Mouse (Mus musculus) myocyte (in vitro differentiated cells): ENCODE data around the gene Asb2. TPM values are rescaled to one million over a fixed set of nuclear protein-coding genes. Genes with fewer than 3 reads are reported as not detected.

Experiments
- H3K27me3 ChIP-seq: one replicate; pipeline ENCODE4 v1.6.1; 2011; ENCODE audit not compliant: control insufficient read depth, insufficient read depth, insufficient read length
- H3K36me3 ChIP-seq: one replicate; pipeline ENCODE4 v1.6.1; 2011; ENCODE audit not compliant: control insufficient read depth, insufficient read depth
- H3K4me2 ChIP-seq: one replicate; pipeline ENCODE4 v1.6.1; 2011; ENCODE audit warnings: low read depth, control low read depth
- H3K4me3 ChIP-seq: one replicate; pipeline ENCODE4 v1.5.1; 2011; ENCODE audit warnings: mild to moderate bottlenecking, control low read depth, moderate library complexity
- H3K79me2 ChIP-seq: one replicate; pipeline ENCODE4 v1.6.1; 2011; ENCODE audit not compliant: control insufficient read depth, insufficient read depth
- H3ac ChIP-seq: one replicate; pipeline ENCODE4 v1.6.1; 2011; ENCODE audit not compliant: control insufficient read depth, insufficient read length
- CEBPB ChIP-seq: IDR thresholded peaks from 2 replicates; pipeline ENCODE4 v1.6.1; 2011; ENCODE audit warnings: mild to moderate bottlenecking, moderate library complexity; ENCODE audit not compliant: poor library complexity, insufficient read depth, severe bottlenecking
- E2F4 ChIP-seq: IDR thresholded peaks from one replicate; pipeline ENCODE4 v1.6.1; 2011; ENCODE audit warnings: mild to moderate bottlenecking, control low read depth, moderate library complexity; ENCODE audit not compliant: insufficient read depth
- MAX ChIP-seq: IDR thresholded peaks from one replicate; pipeline ENCODE4 v1.6.1; 2011; ENCODE audit warnings: low read depth, mild to moderate bottlenecking, control low read depth
- MYOD1 ChIP-seq, 3 experiments: IDR thresholded peaks; one replicate each; pipeline ENCODE4 v1.6.1; 2011; ENCODE audit warnings: control low read depth in 2 of 3, low read depth in 2 of 3, mild to moderate bottlenecking in 2 of 3, moderate library complexity in 1 of 3; ENCODE audit not compliant: insufficient read length in 2 of 3, control insufficient read depth in 1 of 3
- MYOG ChIP-seq, 3 experiments: IDR thresholded peaks; one replicate each; pipeline ENCODE4 v1.6.1; 2011; ENCODE audit warnings: control low read depth in 2 of 3, low read depth in 2 of 3, mild to moderate bottlenecking in 2 of 3; ENCODE audit not compliant: insufficient read length in 2 of 3, control insufficient read depth in 1 of 3, insufficient read depth in 1 of 3
- POLR2A ChIP-seq: IDR thresholded peaks from one replicate; pipeline ENCODE4 v1.6.1; 2011; ENCODE audit warnings: low read depth, mild to moderate bottlenecking, control low read depth, moderate library complexity; ENCODE audit not compliant: insufficient read length
- POLR2AphosphoS2 ChIP-seq: IDR thresholded peaks from one replicate; pipeline ENCODE4 v1.6.1; 2011; ENCODE audit warnings: low read depth, control low read depth; ENCODE audit not compliant: insufficient read length
- REST ChIP-seq: IDR thresholded peaks from one replicate; pipeline ENCODE4 v1.6.1; 2011; ENCODE audit warnings: mild to moderate bottlenecking, control low read depth, moderate library complexity; ENCODE audit not compliant: insufficient read depth, insufficient read length
- SRF ChIP-seq: IDR thresholded peaks from one replicate; pipeline ENCODE4 v1.6.1; 2011; ENCODE audit warnings: low read depth; ENCODE audit not compliant: control insufficient read depth, insufficient read length
- TCF12 ChIP-seq: IDR thresholded peaks from one replicate; pipeline ENCODE4 v1.6.1; 2011; ENCODE audit warnings: mild to moderate bottlenecking, control low read depth; ENCODE audit not compliant: poor library complexity, insufficient read depth, severe bottlenecking
- TCF3 ChIP-seq: IDR thresholded peaks from one replicate; pipeline ENCODE4 v1.6.1; 2011; ENCODE audit warnings: low read depth, control low read depth; ENCODE audit not compliant: insufficient read length
- USF1 ChIP-seq: IDR thresholded peaks from one replicate; pipeline ENCODE4 v1.6.1; 2011; ENCODE audit warnings: low read depth, mild to moderate bottlenecking, control low read depth, moderate library complexity
- polyA plus RNA-seq: library from polyadenylated mRNA; unstranded; fragments of >200 nt; fragmentation: generic; extraction: Trizol; gene quantifications from one replicate; pipeline ENCODE4 v1.2.1, GENCODE M21; 2012; ENCODE audit warnings: missing spikeins

Asb2 gene
- polyA plus RNA-seq, 1 experiment = 27.8 TPM

DNA sequence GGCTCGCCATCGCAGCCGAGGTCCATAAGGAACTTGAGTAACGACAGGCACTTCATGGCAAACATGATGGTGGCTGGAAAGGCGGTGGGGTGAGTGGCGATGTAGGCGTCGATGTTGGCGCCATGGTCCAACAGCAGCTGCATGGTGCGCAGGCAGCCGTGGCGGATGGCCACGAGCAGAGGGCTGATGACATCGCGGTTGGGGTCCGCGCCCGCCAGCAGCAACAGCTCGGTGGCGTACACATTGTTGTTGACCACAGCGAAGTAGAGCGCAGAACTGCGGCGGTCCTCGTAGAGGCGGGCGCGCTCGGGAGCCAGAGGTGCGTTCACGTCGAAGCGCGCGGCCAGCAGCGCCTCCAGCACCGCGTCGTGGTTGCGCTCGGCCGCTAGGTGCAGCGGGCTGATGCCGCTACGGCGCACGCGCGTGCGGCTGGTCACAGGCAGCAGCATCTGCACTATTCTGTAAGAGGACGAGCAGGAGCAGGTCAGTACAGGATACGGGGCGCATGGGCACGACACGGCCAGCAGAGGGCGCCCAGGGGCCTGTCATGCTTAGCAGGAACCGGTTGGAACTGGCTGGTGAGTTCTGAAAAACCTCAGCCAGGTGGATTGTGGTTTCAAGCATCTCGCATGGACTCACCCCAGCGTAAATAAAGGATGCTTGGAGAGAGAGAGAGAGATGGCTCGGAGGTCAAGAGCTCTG lies 30.5 kb downstream of the Asb2 start:
- no peaks in the 10 kb centered on the region for H3K36me3 ChIP-seq
- H3K4me2 ChIP-seq = no peak overlapping the region
- H3K79me2 ChIP-seq = no peaks in the 10 kb centered on the region
- H3K27me3 ChIP-seq = no peaks in the 10 kb centered on the region
- H3K4me3 ChIP-seq = no peak overlapping the region
- TF ChIP-seq E2F4 = no peak
- TF ChIP-seq MYOD1 (IDR thresholded peaks at IDR 0.05; ENCODE audit: control insufficient read depth in 1 of 3, insufficient read length in 2 of 3, low read depth in 2 of 3) = peak in 1 of 3 experiments; percentile 2
- no peak for TF ChIP-seq MAX
- no peak for TF ChIP-seq MYOG (IDR thresholded peaks at IDR 0.05; ENCODE audit: control insufficient read depth in 1 of 3, insufficient read depth in 1 of 3, insufficient read length in 2 of 3, low read depth in 2 of 3)
- TF ChIP-seq REST = no peak
- TF ChIP-seq TCF3 = no peak
- TF ChIP-seq TCF12 = no peak
- TF ChIP-seq POLR2A = no peak
- no peak overlapping the region for H3ac ChIP-seq

GRCm38 (mm10) chr12:103322801-103323200 lies 33.0 kb downstream of the Asb2 start:
- Histone ChIP-seq H3K36me3 (no peaks in the 10 kb centered on the region), H3ac (no peak overlapping the region), H3K4me2 (no peak overlapping the region), H3K79me2 (no peaks in the 10 kb centered on the region), H3K27me3 (peaks cover 1% of the 10 kb centered on the region), H3K4me3 (no peak overlapping the region)
- TF ChIP-seq MYOD1 (IDR thresholded peaks at IDR 0.05; ENCODE audit: control insufficient read depth in 1 of 3, insufficient read length in 2 of 3, low read depth in 2 of 3) (no peak), POLR2AphosphoS2 (no peak), CEBPB (no peak), REST (no peak), E2F4 (no peak), SRF (no peak), TCF12 (no peak), POLR2A (no peak), MAX (no peak), MYOG (IDR thresholded peaks at IDR 0.05; ENCODE audit: control insufficient read depth in 1 of 3, insufficient read depth in 1 of 3, insufficient read length in 2 of 3, low read depth in 2 of 3) (no peak), TCF3 (no peak), USF1 (no peak)

GRCm38 (mm10) chr12:103315831-103316545 lies 39.8 kb downstream of the Asb2 start:
- Histone ChIP-seq H3ac (no peak overlapping the region), H3K4me3 (no peak overlapping the region), H3K4me2 (no peak overlapping the region), H3K36me3 (no peaks in the 10 kb centered on the region), H3K79me2 (no peaks in the 10 kb centered on the region), H3K27me3 (peaks cover 24% of the 10 kb centered on the region)
- TF ChIP-seq REST (no peak), TCF3 (no peak), TCF12 (no peak), MYOG (IDR thresholded peaks at IDR 0.05; ENCODE audit: control insufficient read depth in 1 of 3, insufficient read depth in 1 of 3, insufficient read length in 2 of 3, low read depth in 2 of 3) (no peak), E2F4 (no peak), POLR2AphosphoS2 (no peak), CEBPB (no peak), MYOD1 (IDR thresholded peaks at IDR 0.05; ENCODE audit: control insufficient read depth in 1 of 3, insufficient read length in 2 of 3, low read depth in 2 of 3) (no peak), SRF (no peak), MAX (no peak), POLR2A (no peak)

- peaks cover 24% of the 10 kb centered on the region for H3K27me3 ChIP-seq
These were observed 41.0 kb downstream of the Asb2 start for GRCm38 (mm10) chr12:103314640-103315361.

More at GRCm38 (mm10) chr12:103314640-103315361, 41.0 kb downstream of the Asb2 start:
- no peaks in the 10 kb centered on the region for H3K36me3 ChIP-seq
- no peaks in the 10 kb centered on the region for H3K79me2 ChIP-seq
- no peak overlapping the region for H3K4me3 ChIP-seq
- H3K4me2 ChIP-seq = no peak overlapping the region
- H3ac ChIP-seq = no peak overlapping the region
- TF ChIP-seq POLR2A (no peak), POLR2AphosphoS2 (no peak), MYOG (IDR thresholded peaks at IDR 0.05; ENCODE audit: control insufficient read depth in 1 of 3, insufficient read depth in 1 of 3, insufficient read length in 2 of 3, low read depth in 2 of 3) (no peak), CEBPB (no peak), E2F4 (no peak), MYOD1 (IDR thresholded peaks at IDR 0.05; ENCODE audit: control insufficient read depth in 1 of 3, insufficient read length in 2 of 3, low read depth in 2 of 3) (no peak), TCF12 (no peak)
